Comparison of ENCODE assay signal across 25 mouse cellular contexts in the genomic region with DNA sequence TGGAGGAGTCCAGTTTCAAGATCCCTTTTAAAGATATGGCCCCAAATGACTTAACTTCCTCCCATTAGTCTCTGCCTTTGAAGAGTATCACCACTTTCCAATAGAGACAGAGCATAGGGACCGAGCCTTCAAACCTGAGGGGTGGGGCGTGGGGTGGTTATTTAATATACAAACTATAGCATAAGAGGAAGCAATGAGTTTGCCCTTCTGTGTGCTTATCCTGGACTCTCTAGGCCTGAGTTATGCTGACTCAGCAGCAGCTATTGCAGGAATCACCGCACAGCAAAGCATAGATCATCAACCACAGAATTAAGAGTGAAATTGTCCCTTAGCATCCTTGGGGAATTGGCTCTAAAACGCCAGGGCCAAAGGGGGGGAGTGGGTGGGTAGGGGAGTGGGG. TPM values are rescaled to one million over a fixed set of nuclear protein-coding genes. Genes with fewer than 3 reads are reported as not detected.
DNase-seq lines count a peak whose midpoint lies in the region; ATAC-seq and TF ChIP-seq lines count a peak whose summit lies in the region.
"Had no signal": no experiment of that assay in that cellular context is flagged by ENCODE, and none has a peak within 500 bp of the region (broad histone marks: within the 10 kb centered on the region; RNA-seq: fewer than 3 reads in every experiment).

No protein-coding gene starts in this region.

- H3K4me3 ChIP-seq in ES-E14 (ENCODE audit: insufficient read depth in 1 of 2, low read depth in 1 of 2, low read length in 2 of 2, poor library complexity in 1 of 2, severe bottlenecking in 1 of 2): no peak overlapping the region
- H3K4me3 ChIP-seq: forebrain, embryonic 10.5 days; forebrain, embryonic 13.5 days; gastrocnemius, adult 2 months; heart, adult 2 months; heart, embryonic 10.5 days; heart, embryonic 13.5 days; hindbrain, embryonic 12.5 days; hindbrain, embryonic 15.5 days had no signal

- no peaks in the 10 kb centered on the region for H3K9me3 ChIP-seq in ES-E14 (ENCODE audit: control insufficient read depth, insufficient read depth, low read depth, low read length)
- H3K9me3 ChIP-seq: forebrain, embryonic 10.5 days; forebrain, embryonic 13.5 days; heart, embryonic 10.5 days; heart, embryonic 13.5 days; hindbrain, embryonic 12.5 days; hindbrain, embryonic 15.5 days had no signal

- no peak for DNase-seq in ES-E14 (ENCODE audit: low read depth, low spot score)
- no peak for DNase-seq in Muller cell, postnatal 12 days (ENCODE audit: inconsistent ontology term)
- DNase-seq in frontal cortex, postnatal 25 days (ENCODE audit: low spot score in 2 of 2): no peak
- DNase-seq: adrenal gland, postnatal 10 days; adrenal gland, postnatal 36 days; cerebellum, adult 18-20 months; cerebellum, adult 9-10 months; cerebellum, postnatal 25 days; gastrocnemius, adult 2 months; gastrocnemius, postnatal 14 days; heart, adult 2 months; heart, postnatal 14 days had no signal

- no peak overlapping the region for H3K27ac ChIP-seq in ES-E14 (ENCODE audit: insufficient read depth, low read depth, low read length, poor library complexity, severe bottlenecking)
- H3K27ac ChIP-seq: forebrain, embryonic 10.5 days; forebrain, embryonic 13.5 days; gastrocnemius, adult 2 months; heart, adult 2 months; heart, embryonic 10.5 days; heart, embryonic 13.5 days; hindbrain, embryonic 12.5 days; hindbrain, embryonic 15.5 days had no signal

- in situ Hi-C loops in ES-E14 (cut with MboI; ENCODE audit: low sequenced_read_pairs in 2 of 2, unreplicated experiment in 2 of 2): no loop called here

- H3K9ac ChIP-seq in ES-E14 (ENCODE audit: insufficient read depth, low read depth, low read length, poor library complexity, severe bottlenecking): no peak overlapping the region
- H3K9ac ChIP-seq: forebrain, embryonic 13.5 days; heart, embryonic 13.5 days; hindbrain, embryonic 12.5 days; hindbrain, embryonic 15.5 days had no signal

- ATAC-seq in common myeloid progenitor, adult 5-6 weeks (replicated peaks; ENCODE audit: low read depth, poor library complexity, severe bottlenecking): peak; percentile 78
- ATAC-seq in megakaryocyte progenitor cell, adult 5-6 weeks (replicated peaks; ENCODE audit: poor library complexity): peak; percentile 89
- no peak for ATAC-seq in CD4-positive, CD25-positive, alpha-beta regulatory T cell, adult 4 months
- ATAC-seq: forebrain, embryonic 13.5 days; forebrain, embryonic 16.5 days; intestine, postnatal 0 days; Patski had no signal

- H3K36me3 ChIP-seq in ES-E14 (ENCODE audit: control insufficient read depth, insufficient read depth, low read length, poor library complexity, severe bottlenecking): no peaks in the 10 kb centered on the region
- H3K36me3 ChIP-seq: forebrain, embryonic 10.5 days; heart, embryonic 10.5 days; heart, embryonic 13.5 days; hindbrain, embryonic 12.5 days; hindbrain, embryonic 15.5 days had no signal

- H3K4me1 ChIP-seq in ES-E14 (ENCODE audit: control insufficient read depth in 2 of 2, insufficient read depth in 2 of 2, low read length in 2 of 2, poor library complexity in 1 of 2): no peaks in the 10 kb centered on the region
- H3K4me1 ChIP-seq: forebrain, embryonic 10.5 days; forebrain, embryonic 13.5 days; heart, embryonic 10.5 days; heart, embryonic 13.5 days; hindbrain, embryonic 12.5 days; hindbrain, embryonic 15.5 days had no signal

TF ChIP-seq in ES-E14, 5 proteins besides CTCF, POLR2A, EP300 and RAD21:
- peak; percentile 90 for TF ChIP-seq MAFK (IDR thresholded peaks at IDR 0.05; ENCODE audit: insufficient read depth, low read depth, low read length)
- no peak for TF ChIP-seq ZC3H11A (IDR thresholded peaks at IDR 0.05; ENCODE audit: borderline replicate concordance, low read depth, low read length)

RNA-seq across cellular contexts. Expression of gene Tmem72, which starts 16.9 kb away (rescaled TPM):
- 0.62 and 0.85 TPM in 2 replicates for total RNA-seq in ES-E14 (2012; rRNA removed)
- total RNA-seq in common myeloid progenitor, adult 5-6 weeks (2017): 0.05 TPM in 2 replicates
- total RNA-seq in megakaryocyte progenitor cell, adult 5-6 weeks (2015): 0.12 and 0.17 TPM in 2 replicates
- under 0.01 and 0.03 TPM in 2 replicates for total RNA-seq in megakaryocyte progenitor cell, adult 5-6 weeks (2017)
- polyA plus RNA-seq in CD4-positive, CD25-positive, alpha-beta regulatory T cell, adult 4 months (2017; shearing (Covaris generic)): under 1 TPM; 0.04 to 0.05 TPM
- total RNA-seq: hematopoietic stem cell, adult 5-6 weeks had no signal
- polyA plus RNA-seq: intestine, postnatal 0 days had no signal

RNA-seq across cellular contexts. Expression of gene Rassf4, which starts 59.8 kb away (rescaled TPM):
- total RNA-seq in ES-E14 (2012; rRNA removed): 0.74 and 2.8 TPM in 2 replicates
- total RNA-seq in common myeloid progenitor, adult 5-6 weeks (2017): 15.0 and 17.4 TPM in 2 replicates
- 44.9 and 57.1 TPM in 2 replicates for total RNA-seq in megakaryocyte progenitor cell, adult 5-6 weeks (2015)
- 35.8 and 40.9 TPM in 2 replicates for total RNA-seq in megakaryocyte progenitor cell, adult 5-6 weeks (2017)
- polyA plus RNA-seq in CD4-positive, CD25-positive, alpha-beta regulatory T cell, adult 4 months (2017; shearing (Covaris generic)): 1 to 10 TPM; 3.2 to 5.1 TPM
